In the genomic region with DNA sequence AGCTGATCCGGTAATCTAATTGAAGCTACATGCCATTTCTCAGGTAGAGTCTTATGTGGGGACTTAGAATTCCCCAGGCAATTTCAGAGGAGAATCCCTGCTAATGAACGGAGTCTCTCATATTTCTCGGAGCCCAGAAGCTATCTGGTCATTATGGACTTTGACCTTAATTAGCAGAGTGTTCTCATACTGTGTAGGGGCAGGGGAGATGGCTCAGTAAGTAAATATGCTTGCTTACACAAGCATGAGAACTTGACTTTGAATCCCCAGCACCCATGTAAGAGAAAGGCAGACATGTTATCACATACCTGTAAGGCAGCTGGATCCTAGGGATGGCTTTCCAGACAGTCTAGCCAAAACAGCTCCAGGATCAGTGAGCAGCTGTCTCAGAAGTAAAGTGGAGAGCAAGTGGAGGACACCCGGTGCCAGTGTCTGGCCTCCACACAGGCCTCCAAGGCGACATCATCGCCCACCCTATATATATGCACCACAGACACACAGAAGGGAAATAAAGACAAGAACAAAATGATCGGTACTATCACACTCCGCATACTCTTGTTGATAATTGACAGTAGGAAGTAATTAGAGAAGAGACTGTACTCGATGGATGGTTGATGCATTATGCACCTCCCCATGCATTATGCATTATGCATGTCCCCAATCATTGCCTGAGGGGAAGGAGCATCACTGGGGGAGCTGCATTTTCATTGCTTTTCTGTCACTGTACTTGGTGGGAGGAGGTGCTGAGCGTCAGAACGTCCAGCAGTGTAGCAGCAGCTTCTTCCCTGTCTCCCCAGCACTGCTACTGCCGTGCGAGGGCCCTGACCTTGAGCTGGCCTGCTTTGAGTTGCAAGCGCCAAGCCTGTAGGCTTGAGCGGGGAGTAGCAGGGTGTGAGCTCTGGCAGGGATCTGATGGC, we compare ENCODE assay signal across 17 mouse cellular contexts. TPM values are rescaled to one million over a fixed set of nuclear protein-coding genes. Genes with fewer than 3 reads are reported as not detected.
DNase-seq lines count a peak whose midpoint lies in the region; ATAC-seq and TF ChIP-seq lines count a peak whose summit lies in the region.
"Had no signal": no experiment of that assay in that cellular context is flagged by ENCODE, and none has a peak within 500 bp of the region (broad histone marks: within the 10 kb centered on the region; RNA-seq: fewer than 3 reads in every experiment).

No protein-coding gene starts in this region.

- TF ChIP-seq CTCF in forebrain, postnatal 0 days (IDR thresholded peaks at IDR 0.05; ENCODE audit: low read depth): no peak
- TF ChIP-seq CTCF in lung, adult 2 months (IDR thresholded peaks at IDR 0.05; ENCODE audit: insufficient read depth, low read length): no peak

- H3K36me3 ChIP-seq in forebrain, postnatal 0 days (ENCODE audit: insufficient read depth): peaks cover 89% of the 10 kb centered on the region
- peaks cover 45% of the 10 kb centered on the region for H3K36me3 ChIP-seq in midbrain, embryonic 16.5 days (ENCODE audit: control insufficient read depth, insufficient read depth, low read length)

- DNase-seq in kidney, adult 9 months: peak; percentile 42
- DNase-seq in kidney, postnatal 25 days: no peak
- DNase-seq in adrenal gland, postnatal 14 days: peak; percentile 39
- no peak for DNase-seq in forebrain, postnatal 0 days
- no peak for DNase-seq in lung, adult 2 months
- DNase-seq: cerebellum, adult 9-11 months; lung, postnatal 36 days; thymus, adult 18-20 months had no signal

- no peak overlapping the region for H3K27ac ChIP-seq in forebrain, postnatal 0 days (ENCODE audit: low read depth, low read length)
- peak overlapping the region; percentile 8; the same call in 1 of the 2 replicates for H3K27ac ChIP-seq in midbrain, embryonic 16.5 days (ENCODE audit: low read length)
- H3K27ac ChIP-seq: embryonic facial prominence, embryonic 12.5 days; limb, embryonic 13.5 days had no signal

- 73% methylated on average over 15 of the region's 15 CpGs for WGBS in forebrain, postnatal 0 days
- WGBS in midbrain, embryonic 16.5 days: 50% methylated on average over 15 of the region's 15 CpGs
- WGBS in lung, adult 2 months: 89% methylated on average over 15 of the region's 15 CpGs

- no peak overlapping the region for H3K9ac ChIP-seq in forebrain, postnatal 0 days
- H3K9ac ChIP-seq in midbrain, embryonic 16.5 days (ENCODE audit: low read depth, low read length): no peak overlapping the region
- H3K9ac ChIP-seq: embryonic facial prominence, embryonic 12.5 days; heart, embryonic 12.5 days; limb, embryonic 13.5 days had no signal

- H3K4me1 ChIP-seq in forebrain, postnatal 0 days (ENCODE audit: insufficient read depth): no peaks in the 10 kb centered on the region
- H3K4me1 ChIP-seq in midbrain, embryonic 16.5 days (ENCODE audit: control insufficient read depth, insufficient read depth, low read length): 0 out of 2 replicates have a peak, but pooled peaks cover 3% of the 10 kb centered on the region
- no peaks in the 10 kb centered on the region for H3K4me1 ChIP-seq in lung, adult 2 months (ENCODE audit: control insufficient read depth, insufficient read depth, low read length)
- H3K4me1 ChIP-seq: embryonic facial prominence, embryonic 12.5 days; heart, embryonic 12.5 days; limb, embryonic 13.5 days had no signal

- no peak overlapping the region for H3K4me2 ChIP-seq in forebrain, postnatal 0 days (ENCODE audit: low read depth)
- H3K4me2 ChIP-seq in midbrain, embryonic 16.5 days (ENCODE audit: low read length): no peak overlapping the region
- H3K4me2 ChIP-seq: embryonic facial prominence, embryonic 12.5 days; heart, embryonic 12.5 days; limb, embryonic 13.5 days had no signal

- no peak for TF ChIP-seq POLR2A in lung, adult 2 months (IDR thresholded peaks at IDR 0.05; ENCODE audit: borderline replicate concordance, extremely low read depth, low read depth, low read length)

- no peaks in the 10 kb centered on the region for H3K27me3 ChIP-seq in forebrain, postnatal 0 days (ENCODE audit: insufficient read depth, low read length)
- H3K27me3 ChIP-seq in midbrain, embryonic 16.5 days (ENCODE audit: control insufficient read depth, insufficient read depth, low read depth, low read length): no peaks in the 10 kb centered on the region
- H3K27me3 ChIP-seq: embryonic facial prominence, embryonic 12.5 days; heart, embryonic 12.5 days; limb, embryonic 13.5 days had no signal

- no peak overlapping the region for H3K4me3 ChIP-seq in forebrain, postnatal 0 days (ENCODE audit: low read depth, low read length)
- H3K4me3 ChIP-seq in midbrain, embryonic 16.5 days (ENCODE audit: low read depth, low read length): no peak overlapping the region
- H3K4me3 ChIP-seq in lung, adult 2 months (replicated peaks; ENCODE audit: extremely low read depth, low read depth, low read length): no peak overlapping the region
- H3K4me3 ChIP-seq: embryonic facial prominence, embryonic 12.5 days; heart, embryonic 12.5 days; limb, embryonic 13.5 days had no signal

- H3K9me3 ChIP-seq in forebrain, postnatal 0 days (ENCODE audit: low read length): no peaks in the 10 kb centered on the region
- no peaks in the 10 kb centered on the region for H3K9me3 ChIP-seq in midbrain, embryonic 16.5 days (replicated peaks; ENCODE audit: control insufficient read depth, low read length, poor library complexity, severe bottlenecking)
- H3K9me3 ChIP-seq: embryonic facial prominence, embryonic 12.5 days; heart, embryonic 12.5 days; limb, embryonic 13.5 days had no signal

- ATAC-seq in forebrain, postnatal 0 days: peak; percentile 45; the same call in 1 of the 2 replicates
- ATAC-seq in midbrain, embryonic 16.5 days: peak; percentile 87
- ATAC-seq in activated CD4-positive, CD25-positive, alpha-beta regulatory T cell, adult 4 months: no peak
- ATAC-seq: CD4-positive, CD25-positive, alpha-beta regulatory T cell, adult 4 months; intestine, postnatal 0 days had no signal

RNA-seq across cellular contexts. Expression of a gene that starts 18.1 kb away (rescaled TPM):
- total RNA-seq in adrenal gland, postnatal 14 days (2021): 1.1 TPM in 1 of 2 replicates, not detected in the other
- total RNA-seq in forebrain, postnatal 0 days (2014; rRNA removed): not detected in 2 replicates
- polyA plus RNA-seq in forebrain, postnatal 0 days (2015; fragmentation: Nextera tagmentation; extraction: Ambion mirVana): not detected in 2 replicates
- polyA plus RNA-seq in midbrain, embryonic 16.5 days (2015; fragmentation: Nextera tagmentation; extraction: Ambion mirVana): not detected in 2 replicates
- polyA plus RNA-seq in activated CD4-positive, CD25-positive, alpha-beta regulatory T cell, adult 4 months (2017; shearing (Covaris generic)): not detected
- polyA plus RNA-seq in lung, adult 2 months (2012; rRNA removed): not detected in 2 replicates
- total RNA-seq: layer of hippocampus, adult 8-10 months had no signal
- polyA plus RNA-seq: CD4-positive, CD25-positive, alpha-beta regulatory T cell, adult 4 months; embryonic facial prominence, embryonic 12.5 days; heart, embryonic 12.5 days; intestine, postnatal 0 days; spleen, adult 2 months had no signal

RNA-seq across cellular contexts. Expression of a gene that starts 58.9 kb away (rescaled TPM):
- 0.22 TPM in 1 of 2 replicates, not detected in the other for total RNA-seq in adrenal gland, postnatal 14 days (2021)
- 0.08 and 0.24 TPM in 2 replicates for total RNA-seq in forebrain, postnatal 0 days (2014; rRNA removed)
- polyA plus RNA-seq in forebrain, postnatal 0 days (2015; fragmentation: Nextera tagmentation; extraction: Ambion mirVana): 0.31 and 0.44 TPM in 2 replicates
- polyA plus RNA-seq in midbrain, embryonic 16.5 days (2015; fragmentation: Nextera tagmentation; extraction: Ambion mirVana): 0.61 and 0.84 TPM in 2 replicates
- under 1 TPM; 0.15 to 0.34 TPM for polyA plus RNA-seq in activated CD4-positive, CD25-positive, alpha-beta regulatory T cell, adult 4 months (2017; shearing (Covaris generic))
- 2.6 and 3.1 TPM in 2 replicates for polyA plus RNA-seq in lung, adult 2 months (2012; rRNA removed)
- polyA plus RNA-seq: heart, embryonic 12.5 days had no signal

RNA-seq across cellular contexts. Expression of a gene that starts 59.4 kb away (rescaled TPM):
- 72.1 and 77.0 TPM in 2 replicates for total RNA-seq in adrenal gland, postnatal 14 days (2021)
- 18.9 and 19.1 TPM in 2 replicates for total RNA-seq in forebrain, postnatal 0 days (2014; rRNA removed)
- 19.6 and 24.8 TPM in 2 replicates for polyA plus RNA-seq in forebrain, postnatal 0 days (2015; fragmentation: Nextera tagmentation; extraction: Ambion mirVana)
- 38.4 and 46.0 TPM in 2 replicates for polyA plus RNA-seq in midbrain, embryonic 16.5 days (2015; fragmentation: Nextera tagmentation; extraction: Ambion mirVana)
- 10 to 100 TPM; 31.3 to 33.8 TPM for polyA plus RNA-seq in activated CD4-positive, CD25-positive, alpha-beta regulatory T cell, adult 4 months (2017; shearing (Covaris generic))
- polyA plus RNA-seq in lung, adult 2 months (2012; rRNA removed): 19.1 and 19.6 TPM in 2 replicates

Comparison
In these comparisons a context has a peak if more than half of its experiments do, and no peak if none do; other contexts are left out.
1. DNase-seq: peak in kidney, adult 9 months (single experiment) and adrenal gland, postnatal 14 days (single experiment); none in kidney, postnatal 25 days (0 of 2), forebrain, postnatal 0 days (single experiment) and lung, adult 2 months (single experiment).